Mouse (Mus musculus) limb, embryonic 11.5 days (tissue): ENCODE measurements around the gene Thbs4. TPM values are rescaled to one million over a fixed set of nuclear protein-coding genes. Genes with fewer than 3 reads are reported as not detected.
A peak's percentile ranks its signal among the peaks of the same experiment; 100 is the strongest.

Experiments used
- ATAC-seq: fragments of 200-750 bp; cut with Nextera tagmentation; 2 replicates; pipeline ENCODE4 v1.8.0; 2017; ENCODE audit warnings: low read depth; ENCODE audit not compliant: insufficient number of reproducible peaks, low FRiP score, low TSS enrichment
- DNase-seq: peaks from one replicate; pipeline ENCODE4 v3.0.0-alpha.2; 2015; ENCODE audit warnings: low spot score
- H3K27ac ChIP-seq: fragments of 300-500 bp; sonication (generic); replicated peaks from 2 replicates; pipeline ENCODE4 v1.5.1; 2014; ENCODE audit warnings: low read depth, mild to moderate bottlenecking, low read length
- H3K27me3 ChIP-seq: fragments of 300-500 bp; sonication (generic); 2 replicates; pipeline ENCODE4 v1.6.1; 2014; ENCODE audit warnings: mild to moderate bottlenecking, low read length, mixed read lengths; ENCODE audit not compliant: control insufficient read depth, insufficient read depth
- H3K36me3 ChIP-seq: fragments of 300-500 bp; sonication (generic); 2 replicates; pipeline ENCODE4 v1.6.1; 2014; ENCODE audit warnings: mild to moderate bottlenecking, low read length, moderate library complexity, mixed read lengths; ENCODE audit not compliant: control insufficient read depth, insufficient read depth
- H3K4me1 ChIP-seq: fragments of 300-500 bp; sonication (generic); 2 replicates; pipeline ENCODE4 v1.6.1; 2014; ENCODE audit warnings: low read length, mixed read lengths; ENCODE audit not compliant: control insufficient read depth, insufficient read depth
- H3K4me2 ChIP-seq: fragments of 300-500 bp; sonication (generic); 2 replicates; pipeline ENCODE4 v1.6.1; 2014; ENCODE audit warnings: low read depth, mild to moderate bottlenecking, moderate library complexity; ENCODE audit not compliant: severe bottlenecking
- H3K4me3 ChIP-seq: fragments of 300-500 bp; sonication (generic); 2 replicates; pipeline ENCODE4 v1.5.1; 2014; ENCODE audit warnings: low read depth, low read length
- H3K9ac ChIP-seq: fragments of 300-500 bp; sonication (generic); 2 replicates; pipeline ENCODE4 v1.6.1; 2014; ENCODE audit warnings: mild to moderate bottlenecking, low read length
- H3K9me3 ChIP-seq: fragments of 300-500 bp; sonication (generic); 2 replicates; pipeline ENCODE4 v1.6.1; 2016; ENCODE audit warnings: low read length; ENCODE audit not compliant: control insufficient read depth
- WGBS: fragments of 180-500 bp; shearing (Covaris S2); extraction: QIAGEN DNeasy Blood & Tissue Kit; methylation state at CpG from one replicate; pipeline ENCODE4 v1.1.7; 2014; 5-methylcytosine and 5-hydroxymethylcytosine counted together
- polyA plus RNA-seq: library from polyadenylated mRNA; unstranded; fragments of >200 nt; fragmentation: Nextera tagmentation; extraction: Ambion mirVana; gene quantifications from 2 replicates; pipeline ENCODE4 v1.2.1, GENCODE M21; 2014

The Thbs4 gene
- polyA plus RNA-seq, 1 experiment from 2014 or later, result 0.72 TPM

DNA sequence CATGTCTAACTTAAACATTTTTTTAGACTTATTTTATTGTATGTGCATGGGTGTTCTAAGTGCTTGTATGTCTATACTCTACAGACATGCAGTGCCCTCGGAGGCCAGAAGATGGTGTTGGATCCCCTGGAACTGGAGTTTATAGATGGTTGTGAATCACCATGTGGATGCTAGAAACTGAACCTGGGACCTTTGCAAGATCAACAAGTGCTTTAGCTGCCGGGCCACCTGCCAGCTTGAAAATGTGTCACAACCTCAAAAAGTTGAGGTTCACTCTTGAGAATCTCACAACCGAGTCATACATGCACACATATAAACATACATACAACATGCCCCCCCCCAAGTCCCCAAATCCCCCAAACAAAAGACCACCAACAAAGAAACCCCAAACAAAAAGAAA lies 54.8 kb downstream of the Thbs4 start:
- Histone ChIP-seq H3K4me2 (no peak overlapping the region), H3K27me3 (no peaks in the 10 kb centered on the region), H3K9ac (no peak overlapping the region), H3K36me3 (no peaks in the 10 kb centered on the region), H3K4me3 (no peak overlapping the region), H3K4me1 (no peaks in the 10 kb centered on the region), H3K27ac (no peak overlapping the region), H3K9me3 (no peaks in the 10 kb centered on the region)
- ATAC-seq, result no peak
- DNase-seq, result no peak
- 86% methylated on average over 3 of the region's 3 CpGs for WGBS

DNA sequence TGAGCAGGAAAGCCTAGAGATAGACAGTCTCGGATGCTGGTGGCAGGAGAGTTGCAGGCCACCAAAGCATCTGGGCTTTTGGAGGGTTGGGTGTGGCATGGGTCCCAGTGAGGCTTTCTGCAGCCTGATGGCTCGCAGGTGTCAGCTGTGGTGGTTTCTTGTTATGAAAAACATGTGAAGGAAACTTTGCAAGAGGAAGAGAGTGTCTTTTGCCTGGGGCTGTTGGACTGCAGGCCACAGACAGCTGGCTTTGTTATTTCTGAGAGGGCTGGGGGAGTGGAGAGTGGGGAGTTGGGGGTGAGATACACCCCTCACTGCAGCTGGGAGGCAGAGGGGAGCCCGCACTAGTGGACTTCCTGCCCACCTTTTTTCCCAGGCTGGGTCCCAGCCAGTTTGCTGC lies 55.8 kb downstream of the Thbs4 start:
- no peaks in the 10 kb centered on the region for H3K4me1 ChIP-seq
- H3K27me3 ChIP-seq, result no peaks in the 10 kb centered on the region
- H3K4me3 ChIP-seq, result no peak overlapping the region
- no peak for DNase-seq
- no peaks in the 10 kb centered on the region for H3K9me3 ChIP-seq
- WGBS, result 62% methylated on average over 3 of the region's 3 CpGs
- no peak for ATAC-seq
- H3K36me3 ChIP-seq, result no peaks in the 10 kb centered on the region
- H3K4me2 ChIP-seq, result no peak overlapping the region
- no peak overlapping the region for H3K27ac ChIP-seq
- no peak overlapping the region for H3K9ac ChIP-seq

DNA sequence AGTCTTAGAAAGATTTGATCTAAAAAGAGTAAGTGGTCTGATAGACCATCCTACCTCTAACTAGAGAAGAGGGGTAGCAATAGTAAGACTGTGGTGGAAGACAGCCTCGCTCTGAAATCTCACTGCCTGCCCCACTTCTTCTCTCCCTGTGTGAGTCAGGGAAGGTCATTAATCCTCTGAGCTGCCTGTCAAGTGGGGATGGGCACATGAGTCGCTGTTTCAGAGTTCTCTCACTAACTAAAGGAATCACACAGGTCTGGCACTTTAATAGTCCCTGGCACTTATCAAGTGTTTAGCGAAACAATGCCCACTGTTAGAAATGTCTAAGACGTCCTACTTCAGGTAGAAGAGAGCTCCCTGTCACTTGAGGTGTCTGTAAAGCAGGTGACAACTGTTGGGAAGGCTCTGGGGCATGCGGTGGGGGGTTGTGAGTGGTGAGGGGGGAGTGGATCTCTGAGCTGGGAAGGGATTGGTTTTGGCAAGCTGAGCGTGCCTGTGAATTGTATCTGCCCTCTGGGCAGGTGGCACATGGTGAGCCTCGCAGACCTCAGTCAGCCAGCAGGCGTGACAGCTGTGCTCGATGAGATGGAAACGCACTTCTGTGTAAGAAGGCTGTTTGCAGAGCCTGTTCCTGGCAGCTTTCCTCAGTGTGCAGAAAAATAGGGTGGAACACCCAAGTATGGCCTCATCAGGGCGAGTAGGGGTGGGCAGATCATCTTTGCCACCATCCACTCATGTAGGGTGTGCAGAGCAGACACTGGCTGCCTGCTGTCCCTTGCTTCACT lies 57.9 kb downstream of the Thbs4 start:
- Histone ChIP-seq H3K9me3 (no peaks in the 10 kb centered on the region), H3K27me3 (no peaks in the 10 kb centered on the region), H3K4me2 (no peak overlapping the region), H3K36me3 (no peaks in the 10 kb centered on the region), H3K4me1 (no peaks in the 10 kb centered on the region), H3K27ac (no peak overlapping the region), H3K4me3 (no peak overlapping the region), H3K9ac (no peak overlapping the region)
- no peak for DNase-seq
- 62% methylated on average over 11 of the region's 11 CpGs for WGBS
- ATAC-seq, result no peak

- DNase-seq (no peak), ATAC-seq (no peak)
- Histone ChIP-seq H3K9me3 (no peaks in the 10 kb centered on the region), H3K4me2 (no peak overlapping the region), H3K4me1 (no peaks in the 10 kb centered on the region), H3K4me3 (no peak overlapping the region), H3K27me3 (no peaks in the 10 kb centered on the region), H3K36me3 (no peaks in the 10 kb centered on the region), H3K9ac (no peak overlapping the region), H3K27ac (no peak overlapping the region)
- WGBS, result 92% methylated on average over 1 of the region's 1 CpGs
Measured at GRCm38 (mm10) chr13:92735693-92736092, 58.9 kb downstream of the Thbs4 start.

DNA sequence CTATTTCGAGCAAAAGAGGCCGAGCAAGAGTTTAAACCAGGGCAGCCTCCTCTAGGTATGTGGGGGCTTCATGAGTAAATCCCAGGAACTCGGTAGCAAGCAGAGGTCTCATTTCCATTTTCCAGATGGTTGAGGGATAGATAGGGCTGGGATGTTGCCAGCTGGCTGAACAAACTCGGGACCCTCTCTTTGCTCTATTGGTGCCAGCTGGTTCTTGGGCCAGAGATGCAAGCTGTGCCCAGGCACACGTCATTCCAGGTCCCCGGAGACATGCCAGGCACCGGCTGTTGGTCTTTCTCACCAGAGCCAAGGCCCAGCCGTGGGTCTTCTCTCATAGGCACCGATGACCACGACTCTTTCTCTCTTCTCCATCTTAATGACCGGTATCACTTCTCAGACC lies 60.9 kb downstream of the Thbs4 start:
- H3K4me1 ChIP-seq, result no peaks in the 10 kb centered on the region
- no peaks in the 10 kb centered on the region for H3K9me3 ChIP-seq
- no peaks in the 10 kb centered on the region for H3K27me3 ChIP-seq
- ATAC-seq, result no peak
- no peak overlapping the region for H3K4me3 ChIP-seq
- no peak overlapping the region for H3K4me2 ChIP-seq
- 91% methylated on average over 11 of the region's 11 CpGs for WGBS
- H3K9ac ChIP-seq, result no peak overlapping the region
- no peaks in the 10 kb centered on the region for H3K36me3 ChIP-seq
- no peak overlapping the region for H3K27ac ChIP-seq
- no peak for DNase-seq

GRCm38 (mm10) chr13:92733252-92733651 lies 61.4 kb downstream of the Thbs4 start:
- Histone ChIP-seq H3K36me3 (no peaks in the 10 kb centered on the region), H3K4me2 (no peak overlapping the region), H3K4me3 (no peak overlapping the region), H3K9ac (no peak overlapping the region), H3K4me1 (no peaks in the 10 kb centered on the region), H3K27ac (no peak overlapping the region), H3K27me3 (no peaks in the 10 kb centered on the region), H3K9me3 (no peaks in the 10 kb centered on the region)
- ATAC-seq (no peak), DNase-seq (peak; percentile 69)
- WGBS, result 44% methylated on average over 9 of the region's 9 CpGs

DNA sequence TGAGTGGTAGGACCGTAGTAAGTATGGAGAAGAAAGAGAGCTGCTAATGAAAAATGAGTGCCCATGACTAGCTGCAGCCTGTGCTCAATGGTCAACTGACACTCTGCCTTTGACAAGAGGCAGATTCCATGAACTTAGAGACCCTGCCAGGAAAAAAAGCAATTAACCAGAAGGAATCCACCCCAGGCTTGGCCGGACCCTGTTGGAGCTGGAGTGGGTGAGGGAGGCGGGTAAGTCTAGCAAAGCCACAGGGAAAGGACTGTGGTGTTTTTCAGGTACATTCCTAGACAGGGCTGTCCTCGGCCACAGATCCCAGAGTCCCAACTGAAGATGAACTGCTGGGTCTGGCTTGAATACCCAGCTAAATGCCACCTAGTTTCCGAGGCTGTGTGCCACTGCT lies 61.8 kb downstream of the Thbs4 start:
- Histone ChIP-seq H3K36me3 (no peaks in the 10 kb centered on the region), H3K4me1 (no peaks in the 10 kb centered on the region), H3K27me3 (no peaks in the 10 kb centered on the region), H3K4me3 (no peak overlapping the region), H3K9ac (no peak overlapping the region), H3K4me2 (no peak overlapping the region), H3K27ac (no peak overlapping the region), H3K9me3 (no peaks in the 10 kb centered on the region)
- DNase-seq, result no peak
- 78% methylated on average over 5 of the region's 5 CpGs for WGBS
- ATAC-seq, result no peak

DNA sequence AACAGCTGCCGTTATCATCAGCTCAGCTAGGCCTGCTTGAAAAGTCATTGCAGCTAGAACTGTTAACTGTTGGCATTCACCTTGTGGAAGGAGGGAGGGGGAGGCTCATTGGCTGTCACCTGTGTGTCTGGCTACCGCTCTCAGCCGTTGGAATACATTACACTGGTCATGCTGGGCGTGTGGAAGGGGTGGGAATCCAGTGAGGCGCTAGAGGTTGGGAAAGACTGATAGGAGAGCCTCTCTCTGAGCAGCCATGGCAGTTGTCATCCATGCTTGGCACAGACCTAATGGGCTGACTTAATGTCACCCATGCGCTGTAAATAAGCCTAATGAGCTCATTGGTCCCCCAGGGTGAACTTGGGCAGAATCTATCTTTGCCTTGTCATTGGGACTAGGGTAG lies 62.8 kb downstream of the Thbs4 start:
- WGBS, result 69% methylated on average over 6 of the region's 6 CpGs

DNA sequence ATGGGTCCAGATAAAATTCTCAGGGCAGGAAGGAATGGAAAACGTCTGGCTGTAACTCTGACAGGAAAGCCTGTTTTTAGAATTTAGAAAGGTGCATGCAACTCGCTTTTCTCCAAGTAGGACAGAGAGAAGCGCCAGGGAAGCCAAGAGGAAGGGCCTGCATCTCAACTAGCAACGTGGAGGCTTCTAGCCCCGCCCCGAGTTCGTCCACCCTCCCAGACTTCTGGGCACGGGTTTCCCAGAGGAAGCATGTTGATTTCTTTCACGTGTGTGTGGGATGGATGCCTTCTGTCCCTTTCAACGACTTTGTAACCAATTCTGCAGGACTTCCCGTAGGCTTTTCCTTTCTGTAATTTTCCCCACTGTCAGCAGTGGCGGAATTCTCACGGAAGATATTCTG lies 64.8 kb downstream of the Thbs4 start:
- Histone ChIP-seq H3K4me1 (no peaks in the 10 kb centered on the region), H3K36me3 (no peaks in the 10 kb centered on the region), H3K27me3 (no peaks in the 10 kb centered on the region), H3K9me3 (no peaks in the 10 kb centered on the region), H3K9ac (no peak overlapping the region), H3K27ac (no peak overlapping the region), H3K4me3 (no peak overlapping the region), H3K4me2 (no peak overlapping the region)
- no peak for DNase-seq
- ATAC-seq, result no peak
- 67% methylated on average over 13 of the region's 13 CpGs for WGBS

More for the DNA sequence above, 62.8 kb downstream of the Thbs4 start:
- Histone ChIP-seq H3K9me3 (no peaks in the 10 kb centered on the region), H3K4me2 (no peak overlapping the region), H3K9ac (no peak overlapping the region), H3K4me3 (no peak overlapping the region), H3K27ac (no peak overlapping the region), H3K4me1 (no peaks in the 10 kb centered on the region), H3K36me3 (no peaks in the 10 kb centered on the region), H3K27me3 (no peaks in the 10 kb centered on the region)
- no peak for DNase-seq
- no peak for ATAC-seq
